Mouse (Mus musculus) forebrain, embryonic 12.5 days (tissue): ENCODE results near the gene Trmt112. TPM values are rescaled to one million over a fixed set of nuclear protein-coding genes. Genes with fewer than 3 reads are reported as not detected.

Source experiments
- ATAC-seq: fragments of 200-750 bp; cut with Nextera tagmentation; 2 replicates; pipeline ENCODE4 v1.8.0; 2017; ENCODE audit warnings: moderate TSS enrichment; ENCODE audit not compliant: low FRiP score
- H3K27ac ChIP-seq: fragments of 300-500 bp; sonication (generic); 2 replicates; pipeline ENCODE4 v1.5.1; 2016; ENCODE audit warnings: mild to moderate bottlenecking
- H3K27me3 ChIP-seq: fragments of 300-500 bp; sonication (generic); 2 replicates; pipeline ENCODE4 v1.6.1; 2016; ENCODE audit warnings: mild to moderate bottlenecking
- H3K36me3 ChIP-seq: fragments of 300-500 bp; sonication (generic); replicated peaks from 2 replicates; pipeline ENCODE4 v1.6.1; 2016; ENCODE audit warnings: mild to moderate bottlenecking
- H3K4me1 ChIP-seq: fragments of 300-500 bp; sonication (generic); 2 replicates; pipeline ENCODE4 v1.6.1; 2016
- H3K4me2 ChIP-seq: fragments of 300-500 bp; sonication (generic); 2 replicates; pipeline ENCODE4 v1.6.1; 2016; ENCODE audit warnings: mild to moderate bottlenecking, moderate library complexity
- H3K4me3 ChIP-seq: fragments of 300-500 bp; sonication (generic); replicated peaks from 2 replicates; pipeline ENCODE4 v1.5.1; 2016; ENCODE audit warnings: mild to moderate bottlenecking
- H3K9ac ChIP-seq: fragments of 300-500 bp; sonication (generic); 2 replicates; pipeline ENCODE4 v1.6.1; 2016; ENCODE audit warnings: mild to moderate bottlenecking
- H3K9me3 ChIP-seq: fragments of 300-500 bp; sonication (generic); 2 replicates; pipeline ENCODE4 v1.6.1; 2016
- WGBS: fragments of 180-500 bp; shearing (Covaris S2); methylation state at CpG from one replicate; pipeline ENCODE4 v1.1.7; 2016; 5-methylcytosine and 5-hydroxymethylcytosine counted together
- polyA plus RNA-seq: library from polyadenylated mRNA; unstranded; fragments of >200 nt; fragmentation: Nextera tagmentation; extraction: Ambion mirVana; gene quantifications from 2 replicates; pipeline ENCODE4 v1.2.1, GENCODE M21; 2016

Gene Trmt112
- polyA plus RNA-seq, 1 experiment from 2014 or later = 138 TPM

GRCm38 (mm10) chr19:6921647-6922567, 12.4 kb downstream of the Trmt112 start, which contains the start of gene Esrra:
Gene Esrra (minus strand): TSS chr19:6921813.
- Histone ChIP-seq H3K4me3 (peak within 1 kb of the TSS; percentile 89), H3K9me3 (0 out of 2 replicates have a peak, but pooled peaks cover 3% of the 10 kb centered on the region), H3K36me3 (0 out of 2 replicates have a peak, but pooled peaks cover 6% of the 10 kb centered on the region), H3K4me1 (peaks cover 37% of the 10 kb centered on the region), H3K27ac (peak within 1 kb of the TSS; percentile 93), H3K9ac (peak within 1 kb of the TSS; percentile 92), H3K27me3 (peaks cover 46% of the 10 kb centered on the region), H3K4me2 (peak within 1 kb of the TSS; percentile 91)
- ATAC-seq = peak; percentile 94
- 1% methylated on average over 62 of the region's 66 CpGs for WGBS

GRCm38 (mm10) chr19:6922901-6923735, 13.6 kb downstream of the Trmt112 start:
- H3K9ac ChIP-seq = no peak overlapping the region
- no peak for ATAC-seq
- peaks cover 58% of the 10 kb centered on the region for H3K27me3 ChIP-seq
- WGBS = 60% methylated on average over 6 of the region's 6 CpGs
- 0 out of 2 replicates have a peak, but pooled peaks cover 3% of the 10 kb centered on the region for H3K9me3 ChIP-seq
- 0 out of 2 replicates have a peak, but pooled peaks cover 6% of the 10 kb centered on the region for H3K36me3 ChIP-seq
- H3K4me3 ChIP-seq = no peak overlapping the region
- H3K4me1 ChIP-seq = peaks cover 40% of the 10 kb centered on the region
- peak overlapping the region; percentile 91; the same call in 1 of the 2 replicates for H3K4me2 ChIP-seq
- H3K27ac ChIP-seq = no peak overlapping the region

GRCm38 (mm10) chr19:6924461-6925306, 15.2 kb downstream of the Trmt112 start:
- ATAC-seq = no peak
- 0 out of 2 replicates have a peak, but pooled peaks cover 3% of the 10 kb centered on the region for H3K9me3 ChIP-seq
- H3K4me2 ChIP-seq = peak overlapping the region; percentile 13
- H3K4me1 ChIP-seq = peaks cover 37% of the 10 kb centered on the region
- no peak overlapping the region for H3K9ac ChIP-seq
- no peaks in the 10 kb centered on the region for H3K36me3 ChIP-seq
- peaks cover 72% of the 10 kb centered on the region for H3K27me3 ChIP-seq
- H3K27ac ChIP-seq = no peak overlapping the region
- peak overlapping the region; percentile 10 for H3K4me3 ChIP-seq
- 2% methylated on average over 39 of the region's 39 CpGs for WGBS

- Histone ChIP-seq H3K27me3 (peaks cover 76% of the 10 kb centered on the region), H3K27ac (no peak within 1 kb of the TSS), H3K4me2 (peak within 1 kb of the TSS; percentile 13), H3K9ac (no peak within 1 kb of the TSS), H3K4me1 (peaks cover 31% of the 10 kb centered on the region), H3K4me3 (peak within 1 kb of the TSS; percentile 10), H3K9me3 (0 out of 2 replicates have a peak, but pooled peaks cover 3% of the 10 kb centered on the region), H3K36me3 (no peaks in the 10 kb centered on the region)
- no peak for ATAC-seq
- 4% methylated on average over 9 of the region's 9 CpGs for WGBS
Measured at GRCm38 (mm10) chr19:6925307-6925573, 15.7 kb downstream of the Trmt112 start, which contains the start of gene Catsperz. Gene Catsperz (minus strand): TSS chr19:6925380.

- Histone ChIP-seq H3K27ac (no peak overlapping the region), H3K9ac (no peak overlapping the region), H3K4me1 (peaks cover 26% of the 10 kb centered on the region), H3K4me3 (no peak overlapping the region; the same call in 1 of the 2 replicates), H3K27me3 (peaks cover 82% of the 10 kb centered on the region), H3K36me3 (no peaks in the 10 kb centered on the region), H3K4me2 (no peak overlapping the region), H3K9me3 (0 out of 2 replicates have a peak, but pooled peaks cover 3% of the 10 kb centered on the region)
- 3% methylated on average over 39 of the region's 40 CpGs for whole genome bisulfite sequencing
- no peak for ATAC-seq
Measured at GRCm38 (mm10) chr19:6925611-6926329, 16.3 kb downstream of the Trmt112 start.

- ATAC-seq = no peak
- peaks cover 91% of the 10 kb centered on the region for H3K27me3 ChIP-seq
- H3K4me2 ChIP-seq = peak overlapping the region; percentile 44
- H3K4me3 ChIP-seq = peak overlapping the region; percentile 21
- H3K4me1 ChIP-seq = peaks cover 23% of the 10 kb centered on the region
- peak overlapping the region; percentile 21; the same call in 1 of the 2 replicates for H3K9ac ChIP-seq
- no peaks in the 10 kb centered on the region for H3K36me3 ChIP-seq
- WGBS = 8% methylated on average over 26 of the region's 26 CpGs
- 0 out of 2 replicates have a peak, but pooled peaks cover 3% of the 10 kb centered on the region for H3K9me3 ChIP-seq
- H3K27ac ChIP-seq = no peak overlapping the region
Measured at GRCm38 (mm10) chr19:6926559-6927255, 17.2 kb downstream of the Trmt112 start.

- H3K9ac ChIP-seq = no peak overlapping the region
- no peak overlapping the region for H3K4me2 ChIP-seq
- no peaks in the 10 kb centered on the region for H3K36me3 ChIP-seq
- no peak overlapping the region for H3K27ac ChIP-seq
- H3K9me3 ChIP-seq = 0 out of 2 replicates have a peak, but pooled peaks cover 3% of the 10 kb centered on the region
- ATAC-seq = no peak
- 11% methylated on average over 9 of the region's 9 CpGs for WGBS
- no peak overlapping the region for H3K4me3 ChIP-seq
- H3K4me1 ChIP-seq = peaks cover 16% of the 10 kb centered on the region
- peaks cover 96% of the 10 kb centered on the region for H3K27me3 ChIP-seq
Measured at GRCm38 (mm10) chr19:6928080-6928479, 18.6 kb downstream of the Trmt112 start.

- ATAC-seq = no peak
- no peak overlapping the region for H3K9ac ChIP-seq
- no peak overlapping the region for H3K27ac ChIP-seq
- WGBS = 0% methylated on average over 2 of the region's 2 CpGs
- 0 out of 2 replicates have a peak, but pooled peaks cover 2% of the 10 kb centered on the region for H3K9me3 ChIP-seq
- H3K4me2 ChIP-seq = no peak overlapping the region
- H3K36me3 ChIP-seq = no peaks in the 10 kb centered on the region
- no peak overlapping the region for H3K4me3 ChIP-seq
- H3K27me3 ChIP-seq = peaks cover 97% of the 10 kb centered on the region
- peaks cover 18% of the 10 kb centered on the region for H3K4me1 ChIP-seq
Measured at GRCm38 (mm10) chr19:6931002-6931401, 21.5 kb downstream of the Trmt112 start.

- Histone ChIP-seq H3K27ac (no peak overlapping the region), H3K4me3 (no peak overlapping the region), H3K9ac (no peak overlapping the region), H3K36me3 (no peaks in the 10 kb centered on the region), H3K27me3 (peaks cover 91% of the 10 kb centered on the region), H3K9me3 (no peaks in the 10 kb centered on the region), H3K4me1 (peaks cover 13% of the 10 kb centered on the region), H3K4me2 (no peak overlapping the region)
- ATAC-seq = no peak
- 28% methylated on average over 1 of the region's 1 CpGs for WGBS
Measured at GRCm38 (mm10) chr19:6932018-6932417, 22.5 kb downstream of the Trmt112 start.

GRCm38 (mm10) chr19:6933102-6933435, 23.6 kb downstream of the Trmt112 start:
- Histone ChIP-seq H3K4me2 (peak overlapping the region; percentile 55; the same call in 1 of the 2 replicates), H3K27me3 (peaks cover 81% of the 10 kb centered on the region), H3K4me1 (peaks cover 11% of the 10 kb centered on the region), H3K36me3 (no peaks in the 10 kb centered on the region), H3K9me3 (no peaks in the 10 kb centered on the region), H3K4me3 (no peak overlapping the region), H3K27ac (no peak overlapping the region), H3K9ac (no peak overlapping the region)
- no peak for ATAC-seq
- WGBS = 15% methylated on average over 4 of the region's 4 CpGs
